Comparison of ENCODE assay signal across 16 mouse cellular contexts in genomic region chr15:12008894-12009293, GRCm38 (mm10).
"Had no signal": no experiment of that assay in that cellular context is flagged by ENCODE, and none has a peak within 500 bp of the region (broad histone marks: within the 10 kb centered on the region; RNA-seq: fewer than 3 reads in every experiment).

No protein-coding gene starts in this region.

- H3K9me3 ChIP-seq: kidney, embryonic 15.5 days; limb, embryonic 15.5 days; liver, embryonic 12.5 days; lung, embryonic 15.5 days; midbrain, embryonic 13.5 days; neural tube, embryonic 12.5 days; stomach, embryonic 15.5 days had no signal

- H3K4me1 ChIP-seq: kidney, embryonic 15.5 days; liver, embryonic 12.5 days; lung, embryonic 15.5 days; midbrain, embryonic 13.5 days; neural tube, embryonic 12.5 days; stomach, embryonic 15.5 days had no signal

- ATAC-seq: intestine, embryonic 16.5 days; liver, embryonic 12.5 days; midbrain, embryonic 13.5 days had no signal

- H3K27me3 ChIP-seq: kidney, embryonic 15.5 days; limb, embryonic 15.5 days; lung, embryonic 15.5 days; midbrain, embryonic 13.5 days; neural tube, embryonic 12.5 days; stomach, embryonic 15.5 days had no signal

- H3K4me3 ChIP-seq: kidney, embryonic 15.5 days; limb, embryonic 15.5 days; liver, embryonic 12.5 days; lung, embryonic 15.5 days; midbrain, embryonic 13.5 days; myocyte; neural tube, embryonic 12.5 days; stomach, embryonic 15.5 days had no signal

- DNase-seq: kidney, adult 2 months; kidney, postnatal 14 days; lung, postnatal 14 days; retina, postnatal 1 day; right cerebral cortex, postnatal 4 days; spleen, adult 18-20 months had no signal

- H3K27ac ChIP-seq: kidney, embryonic 15.5 days; limb, embryonic 15.5 days; liver, embryonic 12.5 days; lung, embryonic 15.5 days; macrophage; midbrain, embryonic 13.5 days; neural tube, embryonic 12.5 days; stomach, embryonic 15.5 days had no signal

- H3K36me3 ChIP-seq: kidney, embryonic 15.5 days; limb, embryonic 15.5 days; liver, embryonic 12.5 days; lung, embryonic 15.5 days; midbrain, embryonic 13.5 days; neural tube, embryonic 12.5 days; stomach, embryonic 15.5 days had no signal
